Mouse (Mus musculus) kidney, postnatal 10 days (tissue): ENCODE results near the gene Hes1.

Experiments used
- DNase-seq: peaks from one replicate; pipeline ENCODE4 v3.0.0; 2021; ENCODE audit warnings: mixed read lengths

Hes1 gene

GRCm38 (mm10) chr16:30063984-30064453 lies at the start of gene Hes1:
Hes1 (plus strand) TSS chr16:30064384.
- DNase-seq, result peak; percentile 98

GRCm38 (mm10) chr16:30016064-30016463 lies 48.1 kb upstream of the Hes1 start:
- no peak for DNase-seq

- DNase-seq, result peak; percentile 61
Measured at GRCm38 (mm10) chr16:30020124-30020523, 44.1 kb upstream of the Hes1 start.

- DNase-seq, result no peak
Measured at GRCm38 (mm10) chr16:30022352-30022751, 41.8 kb upstream of the Hes1 start.

- no peak for DNase-seq
Measured at GRCm38 (mm10) chr16:30022890-30023797, 41.0 kb upstream of the Hes1 start.

GRCm38 (mm10) chr16:30024681-30025262 lies 39.4 kb upstream of the Hes1 start:
- peak; percentile 50 for DNase-seq

GRCm38 (mm10) chr16:30028184-30028583 lies 36.0 kb upstream of the Hes1 start:
- no peak for DNase-seq

- no peak for DNase-seq
Measured at GRCm38 (mm10) chr16:30029264-30030003, 34.8 kb upstream of the Hes1 start.

- DNase-seq, result no peak
Measured at GRCm38 (mm10) chr16:30032326-30032904, 31.8 kb upstream of the Hes1 start.

- DNase-seq, result no peak
Measured at GRCm38 (mm10) chr16:30033390-30033789, 30.8 kb upstream of the Hes1 start.

GRCm38 (mm10) chr16:30034001-30034400 lies 30.2 kb upstream of the Hes1 start:
- peak; percentile 39 for DNase-seq

- DNase-seq, result peak; percentile 70
Measured at GRCm38 (mm10) chr16:30034521-30034920, 29.7 kb upstream of the Hes1 start.

GRCm38 (mm10) chr16:30034979-30035440 lies 29.2 kb upstream of the Hes1 start:
- DNase-seq, result no peak

- no peak for DNase-seq
Measured at GRCm38 (mm10) chr16:30036104-30036503, 28.1 kb upstream of the Hes1 start.

- no peak for DNase-seq
Measured at GRCm38 (mm10) chr16:30038663-30039593, 25.3 kb upstream of the Hes1 start.

GRCm38 (mm10) chr16:30039841-30040240 lies 24.3 kb upstream of the Hes1 start:
- no peak for DNase-seq

- DNase-seq, result no peak
Measured at GRCm38 (mm10) chr16:30042859-30043258, 21.3 kb upstream of the Hes1 start.

GRCm38 (mm10) chr16:30045615-30046014 lies 18.6 kb upstream of the Hes1 start:
- DNase-seq, result peak; percentile 77

- no peak for DNase-seq
Measured at GRCm38 (mm10) chr16:30047010-30047409, 17.2 kb upstream of the Hes1 start.

GRCm38 (mm10) chr16:30047421-30047831 lies 16.8 kb upstream of the Hes1 start:
- no peak for DNase-seq

- DNase-seq, result peak; percentile 51
Measured at GRCm38 (mm10) chr16:30050767-30051490, 13.3 kb upstream of the Hes1 start.
